Mouse (Mus musculus): Measurements from ENCODE around the gene Mthfs. TPM values are rescaled to one million over a fixed set of nuclear protein-coding genes. Genes with fewer than 3 reads are reported as not detected.

The Mthfs gene
- 34.1 TPM for polyA plus RNA-seq (2014; fragmentation: Illumina TruSeq; extraction: RNeasy Lipid Tissue Mini Kit (QIAGEN cat#74804); ENCODE audit: low read depth, low replicate concordance)

GRCm38 (mm10) chr9:89210353-89211064 lies at the start of gene Mthfs:
Gene Mthfs (plus strand): TSS chr9:89210676.

DNA sequence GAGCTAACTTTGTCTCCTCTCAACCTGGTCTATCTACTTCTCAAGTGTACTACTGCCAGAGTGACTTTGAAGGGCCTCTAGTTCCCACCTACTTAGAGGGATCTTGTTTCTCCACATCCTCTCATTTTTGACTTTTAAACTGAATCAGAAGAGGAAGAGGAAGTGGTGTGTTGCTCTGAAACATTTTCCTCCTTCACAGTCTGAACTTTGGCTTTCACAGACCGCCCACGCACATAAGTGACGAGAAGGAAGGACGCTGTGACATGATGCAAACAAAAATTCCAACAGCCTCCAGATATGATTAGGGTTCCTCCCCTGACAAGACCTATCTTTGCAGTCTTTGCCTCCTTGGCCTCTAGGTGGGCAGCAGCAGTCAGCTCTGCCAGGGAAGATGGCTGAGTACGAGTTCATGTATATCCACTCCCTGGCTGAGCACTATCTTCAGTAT lies 11.5 kb upstream of the Mthfs start, which contains the start of the genes Bcl2a1b and Gm29094:
Gene Bcl2a1b, plus strand, starts transcription at position 241 of the 448 bp plus-strand sequence.
Gene Gm29094, plus strand, starts transcription at position 411 of the 448 bp plus-strand sequence.

Other genes starting within 250 kb of the Mthfs start
- gene Trim43b, start 117.8 kb upstream of the Mthfs start, polyA plus RNA-seq (2014; fragmentation: Illumina TruSeq; extraction: RNeasy Lipid Tissue Mini Kit (QIAGEN cat#74804); ENCODE audit: low read depth, low replicate concordance), result not detected
- gene Bcl2a1b, start 11.5 kb upstream of the Mthfs start, polyA plus RNA-seq (2014; fragmentation: Illumina TruSeq; extraction: RNeasy Lipid Tissue Mini Kit (QIAGEN cat#74804); ENCODE audit: low read depth, low replicate concordance), result 4.0 TPM
- 1.5 TPM for gene Gm29094, start 11.3 kb upstream of the Mthfs start, polyA plus RNA-seq (2014; fragmentation: Illumina TruSeq; extraction: RNeasy Lipid Tissue Mini Kit (QIAGEN cat#74804); ENCODE audit: low read depth, low replicate concordance)